Mouse (Mus musculus): ENCODE results near the gene Zfp708. TPM values are rescaled to one million over a fixed set of nuclear protein-coding genes. Genes with fewer than 3 reads are reported as not detected.

The Zfp708 gene
- 17.0 TPM for polyA plus RNA-seq (2014; fragmentation: Illumina TruSeq; extraction: RNeasy Lipid Tissue Mini Kit (QIAGEN cat#74804); ENCODE audit: low read depth, low replicate concordance)

GRCm38 (mm10) chr13:67097876-67098275 is at the start of gene Zfp708:
Gene Zfp708, minus strand, starts transcription at chr13:67097976.

DNA sequence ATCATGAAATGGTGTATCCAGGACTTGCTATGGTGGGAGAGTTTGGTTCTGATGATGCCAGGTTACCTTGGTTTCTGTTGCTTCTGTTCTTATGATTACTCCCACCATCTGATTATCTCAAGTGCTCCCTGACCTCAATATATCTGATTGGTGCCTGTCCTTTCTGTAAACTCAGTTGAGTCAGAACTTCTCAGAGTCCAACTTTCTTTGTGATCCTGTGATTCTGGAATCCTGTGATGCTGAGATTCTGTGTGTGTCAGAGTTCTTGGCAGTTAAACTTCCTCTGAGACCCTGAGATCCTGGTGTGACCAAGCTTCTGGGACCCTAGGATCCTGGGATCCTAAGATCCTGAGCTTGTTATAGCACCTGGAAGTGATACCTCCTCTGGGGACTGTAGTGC is 23.6 kb upstream of the Zfp708 start, which contains the start of gene Zfp759:
TSS of gene Zfp759 (plus strand) at position 301 of the 400 bp plus-strand sequence.

GRCm38 (mm10) chr13:67116163-67116562 is 18.4 kb upstream of the Zfp708 start, which contains the start of gene Rslcan18:
Gene Rslcan18, minus strand, starts transcription at chr13:67116263.

GRCm38 (mm10) chr13:67108194-67108820 is 10.5 kb upstream of the Zfp708 start, which contains the start of gene Gm28557:
Gene Gm28557, minus strand, starts transcription at chr13:67108604.

GRCm38 (mm10) chr13:67060786-67061358 is 36.9 kb downstream of the Zfp708 start, which contains the start of gene Zfp712:
Gene Zfp712, minus strand, starts transcription at chr13:67061170.

Other genes starting within 250 kb of the Zfp708 start
- 13.6 TPM for gene Gm10767, start 193.1 kb downstream of the Zfp708 start, polyA plus RNA-seq (2014; fragmentation: Illumina TruSeq; extraction: RNeasy Lipid Tissue Mini Kit (QIAGEN cat#74804); ENCODE audit: low read depth, low replicate concordance)
- gene Zfp712, start 36.8 kb downstream of the Zfp708 start, polyA plus RNA-seq (2014; fragmentation: Illumina TruSeq; extraction: RNeasy Lipid Tissue Mini Kit (QIAGEN cat#74804); ENCODE audit: low read depth, low replicate concordance): 12.5 TPM
- 9.9 TPM for gene Gm28557, start 10.6 kb upstream of the Zfp708 start, polyA plus RNA-seq (2014; fragmentation: Illumina TruSeq; extraction: RNeasy Lipid Tissue Mini Kit (QIAGEN cat#74804); ENCODE audit: low read depth, low replicate concordance)
- 1.6 TPM for gene Rslcan18, start 18.3 kb upstream of the Zfp708 start, polyA plus RNA-seq (2014; fragmentation: Illumina TruSeq; extraction: RNeasy Lipid Tissue Mini Kit (QIAGEN cat#74804); ENCODE audit: low read depth, low replicate concordance)
- gene Zfp759, start 23.7 kb upstream of the Zfp708 start, polyA plus RNA-seq (2014; fragmentation: Illumina TruSeq; extraction: RNeasy Lipid Tissue Mini Kit (QIAGEN cat#74804); ENCODE audit: low read depth, low replicate concordance): 27.6 TPM
- gene Rsl1, start 75.2 kb upstream of the Zfp708 start, polyA plus RNA-seq (2014; fragmentation: Illumina TruSeq; extraction: RNeasy Lipid Tissue Mini Kit (QIAGEN cat#74804); ENCODE audit: low read depth, low replicate concordance): 33.6 TPM
- 12.7 TPM for gene Zfp455, start 96.5 kb upstream of the Zfp708 start, polyA plus RNA-seq (2014; fragmentation: Illumina TruSeq; extraction: RNeasy Lipid Tissue Mini Kit (QIAGEN cat#74804); ENCODE audit: low read depth, low replicate concordance)
- gene Zfp458, start 180.5 kb upstream of the Zfp708 start, polyA plus RNA-seq (2014; fragmentation: Illumina TruSeq; extraction: RNeasy Lipid Tissue Mini Kit (QIAGEN cat#74804); ENCODE audit: low read depth, low replicate concordance): 11.1 TPM
- gene Zfp457, start 208.5 kb upstream of the Zfp708 start, polyA plus RNA-seq (2014; fragmentation: Illumina TruSeq; extraction: RNeasy Lipid Tissue Mini Kit (QIAGEN cat#74804); ENCODE audit: low read depth, low replicate concordance): 2.4 TPM
- 42.2 TPM for gene Zfp595, start 234.6 kb upstream of the Zfp708 start, polyA plus RNA-seq (2014; fragmentation: Illumina TruSeq; extraction: RNeasy Lipid Tissue Mini Kit (QIAGEN cat#74804); ENCODE audit: low read depth, low replicate concordance)

Measured in sigmoid colon, adult 10 weeks (tissue).